Mouse (Mus musculus) adrenal gland, postnatal 25 days (tissue): ENCODE results near the gene Mup5. TPM values are rescaled to one million over a fixed set of nuclear protein-coding genes. Genes with fewer than 3 reads are reported as not detected.
A peak's percentile ranks its signal among the peaks of the same experiment; 100 is the strongest.
"Not testable (repeated sequence)": the region's sequence is repeated elsewhere in the genome, so short reads cannot be mapped to it uniquely, and the experiment has no call there.

Experiments
- DNase-seq: peaks from one replicate; pipeline ENCODE4 v3.0.0; 2021; ENCODE audit warnings: mixed read lengths
- long read RNA-seq: library from polyadenylated mRNA; stranded (forward); transcript quantifications from one replicate; pipeline ENCODE4 v2.0.0, GENCODE M21; 2021
- total RNA-seq: library from RNA; stranded (reverse); gene quantifications from 2 replicates; pipeline ENCODE4 v1.2.3, GENCODE M21; 2021

Mup5 gene
- total RNA-seq = not detected in 2 replicates
- long read RNA-seq = 0 reads

- DNase-seq = no peak
Observed at GRCm38 (mm10) chr4:61834952-61835708, at the start of gene Mup5. Mup5 (minus strand) TSS chr4:61835233.

- peak; percentile 67 for DNase-seq
Observed at GRCm38 (mm10) chr4:61858160-61858559, 23.1 kb upstream of the Mup5 start.

- DNase-seq = no peak
Observed at GRCm38 (mm10) chr4:61855831-61856698, 21.0 kb upstream of the Mup5 start.

- DNase-seq = no peak
Observed at GRCm38 (mm10) chr4:61855344-61855743, 20.3 kb upstream of the Mup5 start.

- peak; percentile 13 for DNase-seq
Observed at GRCm38 (mm10) chr4:61844758-61845455, 9.9 kb upstream of the Mup5 start.

- no peak for DNase-seq
Observed at GRCm38 (mm10) chr4:61829211-61829610, 5.8 kb downstream of the Mup5 start.

GRCm38 (mm10) chr4:61823185-61823584 lies 11.8 kb downstream of the Mup5 start:
- DNase-seq = no peak

- not testable (repeated sequence) for DNase-seq
Observed at GRCm38 (mm10) chr4:61822541-61822940, 12.5 kb downstream of the Mup5 start.

- no peak for DNase-seq
Observed at GRCm38 (mm10) chr4:61815602-61816001, 19.4 kb downstream of the Mup5 start.

GRCm38 (mm10) chr4:61813435-61813834 lies 21.6 kb downstream of the Mup5 start:
- no peak for DNase-seq

- DNase-seq = peak; percentile 49
Observed at GRCm38 (mm10) chr4:61811193-61811592, 23.8 kb downstream of the Mup5 start.

GRCm38 (mm10) chr4:61808926-61809325 lies 26.1 kb downstream of the Mup5 start:
- DNase-seq = not testable (repeated sequence)

- DNase-seq = not testable (repeated sequence)
Observed at GRCm38 (mm10) chr4:61789699-61790098, 45.3 kb downstream of the Mup5 start.

GRCm38 (mm10) chr4:61784231-61784630 lies 50.8 kb downstream of the Mup5 start:
- not testable (repeated sequence) for DNase-seq

- DNase-seq = not testable (repeated sequence)
Observed at GRCm38 (mm10) chr4:61782169-61782568, 52.9 kb downstream of the Mup5 start, which contains the start of gene Mup19. Mup19 (minus strand) TSS chr4:61782269.

Other genes starting within 250 kb of the Mup5 start
- 2.0 TPM in 1 of 2 replicates, not detected in the other for gene Mup17, start 239.4 kb downstream of the Mup5 start, total RNA-seq
- gene Mup18, start 161.1 kb downstream of the Mup5 start, total RNA-seq = not detected in 2 replicates
- gene Mup19, start 53.0 kb downstream of the Mup5 start, total RNA-seq = 2.2 TPM in 1 of 2 replicates, not detected in the other
- not detected in 2 replicates for gene Mup20, start 218.9 kb upstream of the Mup5 start, total RNA-seq